Mouse (Mus musculus) CH12.LX (cell line): ENCODE measurements around the gene Vps35. TPM values are rescaled to one million over a fixed set of nuclear protein-coding genes. Genes with fewer than 3 reads are reported as not detected.

Source experiments
- DNase-seq: peaks from one replicate; pipeline ENCODE4 v3.0.0-alpha.2; 2013; ENCODE audit errors: extremely low read depth
- H3K27ac ChIP-seq: 2 replicates; pipeline ENCODE4 v1.5.1; 2012; ENCODE audit warnings: low read depth, mild to moderate bottlenecking, control low read depth, moderate library complexity; ENCODE audit not compliant: insufficient read depth
- H3K27me3 ChIP-seq: replicated peaks from 2 replicates; pipeline ENCODE3; 2012; ENCODE audit warnings: inconsistent platforms
- H3K36me3 ChIP-seq, 2 experiments: replicated peaks in 1 of 2; 2 replicates each; pipeline versions ENCODE3 to v1.6.1; 2012; ENCODE audit warnings: inconsistent platforms in 1 of 2, low read length in 1 of 2, mild to moderate bottlenecking in 1 of 2, mixed read lengths in 1 of 2, moderate library complexity in 1 of 2; ENCODE audit not compliant: control insufficient read depth in 1 of 2, insufficient read depth in 1 of 2
- H3K4me1 ChIP-seq, 2 experiments: 2 replicates each; pipeline ENCODE4 v1.6.1; 2012; ENCODE audit warnings: inconsistent platforms in 1 of 2, moderate library complexity in 1 of 2; ENCODE audit not compliant: insufficient read depth in 2 of 2, control insufficient read depth in 1 of 2
- H3K4me2 ChIP-seq: 2 replicates; pipeline ENCODE4 v1.6.1; 2012; ENCODE audit warnings: low read depth, mild to moderate bottlenecking, control low read depth; ENCODE audit not compliant: poor library complexity, insufficient read depth, severe bottlenecking
- H3K4me3 ChIP-seq, 3 experiments: fragments of 150-350 bp in 1 of 3; sonication (generic) in 1 of 3; replicated peaks in 1 of 3; 2 replicates each; pipeline versions ENCODE3 to v1.5.1; 2011 to 2012; ENCODE audit warnings: low read depth in 2 of 3, low read length in 2 of 3, mild to moderate bottlenecking in 2 of 3, moderate library complexity in 2 of 3, control low read depth in 1 of 3, improper control_type of control experiment in 1 of 3, inconsistent platforms in 1 of 3, mixed read lengths in 1 of 3; ENCODE audit not compliant: poor library complexity in 1 of 3
- H3K79me2 ChIP-seq: replicated peaks from 2 replicates; pipeline ENCODE4 v1.6.1; 2012; ENCODE audit warnings: mild to moderate bottlenecking, moderate library complexity; ENCODE audit not compliant: control insufficient read depth, poor library complexity, insufficient read depth, severe bottlenecking; ENCODE audit errors: extremely low read depth
- H3K9ac ChIP-seq: 2 replicates; pipeline ENCODE4 v1.6.1; 2012; ENCODE audit warnings: low read depth, mild to moderate bottlenecking, control low read depth, moderate library complexity; ENCODE audit not compliant: insufficient read depth
- H3K9me3 ChIP-seq: replicated peaks from 2 replicates; pipeline ENCODE3; 2012; ENCODE audit warnings: low read length, inconsistent platforms, mixed read lengths
- BHLHE40 ChIP-seq: IDR thresholded peaks from 2 replicates; pipeline ENCODE4 v1.6.1; 2011; ENCODE audit warnings: mild to moderate bottlenecking, low read depth, low read length, improper control_type of control experiment
- CHD1 ChIP-seq: IDR thresholded peaks from 2 replicates; pipeline ENCODE4 v1.6.1; 2012; ENCODE audit warnings: low read depth, low read length, improper control_type of control experiment, inconsistent platforms
- CTCF ChIP-seq, 2 experiments: IDR thresholded peaks in 1 of 2; conservative IDR thresholded peaks in 1 of 2; 2 replicates each; pipeline ENCODE4 v1.5.1; 2011 to 2012; ENCODE audit warnings: low read depth in 2 of 2, low read length in 2 of 2, improper control_type of control experiment in 1 of 2, inconsistent platforms in 1 of 2, mild to moderate bottlenecking in 1 of 2, moderate library complexity in 1 of 2
- ELF1 ChIP-seq: IDR thresholded peaks from 2 replicates; pipeline ENCODE4 v1.6.1; 2014; ENCODE audit warnings: low read depth, mild to moderate bottlenecking, inconsistent platforms, low read length, improper control_type of control experiment
- ETS1 ChIP-seq: conservative IDR thresholded peaks from 2 replicates; pipeline ENCODE4 v1.6.1; 2012; ENCODE audit warnings: low read depth, mild to moderate bottlenecking, inconsistent platforms, low read length, improper control_type of control experiment, moderate library complexity
- GABPA ChIP-seq: IDR thresholded peaks from 2 replicates; pipeline ENCODE4 v1.6.1; 2012; ENCODE audit warnings: low read depth, low read length, improper control_type of control experiment, inconsistent platforms; ENCODE audit not compliant: insufficient replicate concordance
- HCFC1 ChIP-seq: IDR thresholded peaks from 2 replicates; pipeline ENCODE4 v1.6.1; 2012; ENCODE audit warnings: low read depth, mild to moderate bottlenecking, inconsistent platforms, low read length, improper control_type of control experiment
- IRF4 ChIP-seq: IDR thresholded peaks from 2 replicates; pipeline ENCODE4 v1.6.1; 2014; ENCODE audit warnings: low read depth, mild to moderate bottlenecking, inconsistent platforms, low read length, improper control_type of control experiment
- KAT2A ChIP-seq: IDR thresholded peaks from 2 replicates; pipeline ENCODE4 v1.6.1; 2012; ENCODE audit warnings: low read length, improper control_type of control experiment, inconsistent platforms; ENCODE audit not compliant: insufficient replicate concordance
- MAX ChIP-seq: IDR thresholded peaks from 2 replicates; pipeline ENCODE4 v1.6.1; 2011; ENCODE audit warnings: low read length, improper control_type of control experiment
- MEF2A ChIP-seq: IDR thresholded peaks from 2 replicates; pipeline ENCODE4 v1.6.1; 2014; ENCODE audit warnings: low read depth, mild to moderate bottlenecking, inconsistent platforms, low read length, improper control_type of control experiment, borderline replicate concordance
- MXI1 ChIP-seq: IDR thresholded peaks from 2 replicates; pipeline ENCODE4 v1.6.1; 2011; ENCODE audit warnings: mild to moderate bottlenecking, low read depth, low read length, improper control_type of control experiment
- SMC3 ChIP-seq: IDR thresholded peaks from 2 replicates; pipeline ENCODE4 v1.6.1; 2011; ENCODE audit warnings: low read depth, low read length, improper control_type of control experiment
- TBP ChIP-seq: conservative IDR thresholded peaks from 2 replicates; pipeline ENCODE4 v1.6.1; 2011; ENCODE audit warnings: low read depth, low read length, improper control_type of control experiment
- TCF12 ChIP-seq: IDR thresholded peaks from 2 replicates; pipeline ENCODE4 v1.6.1; 2014; ENCODE audit warnings: low read depth, mild to moderate bottlenecking, inconsistent platforms, low read length, improper control_type of control experiment
- UBTF ChIP-seq: IDR thresholded peaks from 2 replicates; pipeline ENCODE4 v1.6.1; 2012; ENCODE audit warnings: low read depth, mild to moderate bottlenecking, inconsistent platforms, low read length, improper control_type of control experiment, moderate library complexity
- USF2 ChIP-seq: conservative IDR thresholded peaks from 2 replicates; pipeline ENCODE4 v1.6.1; 2011; ENCODE audit warnings: low read depth, low read length, improper control_type of control experiment
- dilution Hi-C: fragments of 300-500 bp; cut with MboI; formaldehyde crosslinking; loops from 2 replicates; pipeline ENCODE4 v1.14.3; 2020; ENCODE audit warnings: low sequenced_read_pairs; ENCODE audit not compliant: extremely low pct_unique_long_range_greater_than_20kb, extremely low pct_ligation_motif_present
- in situ Hi-C: fragments of 300-500 bp; cut with MboI; formaldehyde crosslinking; loops from 3 replicates; pipeline ENCODE4 v1.14.3; 2019; ENCODE audit warnings: low sequenced_read_pairs, low pct_ligation_motif_present, low pct_unique_long_range_greater_than_20kb, mixed read lengths
- polyA plus RNA-seq: library from polyadenylated mRNA; unstranded; fragments of >175 nt; gene quantifications from 2 replicates; pipeline ENCODE4 v1.2.1, GENCODE M21; 2012; ENCODE audit warnings: low read depth; ENCODE audit not compliant: insufficient read length
- total RNA-seq, 2 experiments: library from RNA; depleted of rRNA; stranded (reverse); fragments of 300-350 nt in 1 of 2; fragments of >200 nt in 1 of 2; gene quantifications; 2 replicates each; pipeline ENCODE4 v1.2.3; 2012 to 2014

The Vps35 gene
- total and polyA plus RNA-seq, 3 experiments: 79.8 to 163 (median 99.2) TPM

DNA sequence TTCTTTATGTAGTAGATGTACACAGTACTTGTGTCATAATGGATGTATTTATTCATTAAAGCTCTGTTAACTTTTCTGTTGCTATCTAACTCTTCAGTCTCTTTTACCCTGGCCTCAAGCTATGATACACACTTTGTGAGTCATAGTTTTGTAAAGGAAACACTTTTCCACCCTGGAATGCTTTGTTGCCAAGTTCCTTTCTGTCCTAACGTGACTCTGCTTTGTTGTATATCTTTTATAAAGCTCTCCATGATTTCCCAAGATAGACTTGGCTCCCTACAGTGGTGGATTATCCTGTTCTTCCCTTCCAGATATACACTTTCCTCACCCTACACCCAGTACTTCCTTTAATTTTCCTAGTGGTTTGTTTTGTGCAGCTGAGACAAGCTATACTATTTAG is 2.3 kb upstream of the Vps35 start:
- peak overlapping the region; percentile 40; the same call in 1 of the 2 replicates for H3K9ac ChIP-seq
- H3K27ac ChIP-seq: no peak overlapping the region

GRCm38 (mm10) chr8:85298600-85299433 is 785 bp downstream of the Vps35 start:
- dilution Hi-C loops: no loop called here
- H3K9ac ChIP-seq: peak overlapping the region; percentile 79
- peak; percentile 81 for DNase-seq
- H3K4me2 ChIP-seq: peak overlapping the region; percentile 37
- peaks cover 66% of the 10 kb centered on the region for H3K79me2 ChIP-seq
- H3K27ac ChIP-seq: peak overlapping the region; percentile 22; the same call in 1 of the 2 replicates
- H3K4me3 ChIP-seq: peak overlapping the region; percentile 93 to 100 (median 98)
- no peaks in the 10 kb centered on the region for H3K9me3 ChIP-seq
- H3K4me1 ChIP-seq: peaks cover 0 to 55% of the 10 kb centered on the region in 2 experiments; a peak in 2 of 4 replicates
- no peaks in the 10 kb centered on the region for H3K27me3 ChIP-seq
- H3K36me3 ChIP-seq: peaks cover 10 to 33% of the 10 kb centered on the region in 2 experiments
- in situ Hi-C loops: no loop called here
- TF ChIP-seq USF2 (no peak), ELF1 (peak; percentile 56; the same call in 1 of the 2 replicates), CHD1 (peak; percentile 84), UBTF (no peak), BHLHE40 (peak; percentile 81)

More for the DNA sequence above, 2.3 kb upstream of the Vps35 start:
- Histone ChIP-seq H3K4me3 (no peak overlapping the region), H3K27me3 (no peaks in the 10 kb centered on the region)
- dilution Hi-C loops: no loop called here
- no peak for DNase-seq
- in situ Hi-C loops: loop anchor here (25.0 kb wide), 1 partner anchor 235 kb away; no protein-coding TSS in a partner anchor
- no peak for TF ChIP-seq MEF2A
- TF ChIP-seq GABPA: no peak
- no peak for TF ChIP-seq ETS1
- TF ChIP-seq HCFC1: no peak
- TF ChIP-seq KAT2A: no peak
- TF ChIP-seq CTCF (conservative IDR thresholded peaks at IDR 0.05 in 1 of 2, IDR thresholded peaks at IDR 0.05 in 1 of 2; ENCODE audit: low read depth in 2 of 2, low read length in 2 of 2): no peak
- TF ChIP-seq, all 38 proteins: peak for 0
- Histone ChIP-seq H3K36me3 (peaks cover 23 to 53% of the 10 kb centered on the region in 2 experiments), H3K4me1 (peaks cover 0 to 36% of the 10 kb centered on the region in 2 experiments; a peak in 2 of 4 replicates), H3K9me3 (no peaks in the 10 kb centered on the region), H3K79me2 (peaks cover 60% of the 10 kb centered on the region), H3K4me2 (0 out of 2 replicates have a peak overlapping the region, but pooled peaks have one; percentile 14)

- Histone ChIP-seq H3K4me1 (no peaks in the 10 kb centered on the region), H3K9ac (no peak overlapping the region), H3K4me2 (no peak overlapping the region), H3K79me2 (no peaks in the 10 kb centered on the region), H3K27ac (no peak overlapping the region), H3K36me3 (peaks cover 46 to 79% of the 10 kb centered on the region in 2 experiments), H3K4me3 (no peak overlapping the region), H3K9me3 (no peaks in the 10 kb centered on the region)
- no peak for TF ChIP-seq MXI1
- no peak for TF ChIP-seq TBP
- TF ChIP-seq UBTF: no peak
- no peak for TF ChIP-seq IRF4
- no peak for TF ChIP-seq TCF12
- TF ChIP-seq CHD1: no peak
- no peak for TF ChIP-seq SMC3
- TF ChIP-seq MAX: no peak
- TF ChIP-seq, all 38 proteins: peak for 0
- no peak for DNase-seq
- H3K27me3 ChIP-seq: no peaks in the 10 kb centered on the region
- in situ Hi-C loops: no loop called here
- dilution Hi-C loops: no loop called here
These were observed 12.8 kb downstream of the Vps35 start for GRCm38 (mm10) chr8:85286846-85287245.
